Mouse (Mus musculus) olfactory bulb, adult 2 months (tissue): ENCODE results near the gene Scube1.

Source experiments
- CTCF ChIP-seq: fragments of 200-500 bp; IDR thresholded peaks from 2 replicates; pipeline ENCODE4 v1.5.1; 2012; ENCODE audit warnings: low read depth, mild to moderate bottlenecking, low read length, moderate library complexity; ENCODE audit not compliant: insufficient read depth
- POLR2A ChIP-seq: fragments of 200-500 bp; IDR thresholded peaks from 2 replicates; pipeline ENCODE4 v1.6.1; 2012; ENCODE audit warnings: mild to moderate bottlenecking, low read depth, low read length, moderate library complexity; ENCODE audit not compliant: insufficient read depth

DNA sequence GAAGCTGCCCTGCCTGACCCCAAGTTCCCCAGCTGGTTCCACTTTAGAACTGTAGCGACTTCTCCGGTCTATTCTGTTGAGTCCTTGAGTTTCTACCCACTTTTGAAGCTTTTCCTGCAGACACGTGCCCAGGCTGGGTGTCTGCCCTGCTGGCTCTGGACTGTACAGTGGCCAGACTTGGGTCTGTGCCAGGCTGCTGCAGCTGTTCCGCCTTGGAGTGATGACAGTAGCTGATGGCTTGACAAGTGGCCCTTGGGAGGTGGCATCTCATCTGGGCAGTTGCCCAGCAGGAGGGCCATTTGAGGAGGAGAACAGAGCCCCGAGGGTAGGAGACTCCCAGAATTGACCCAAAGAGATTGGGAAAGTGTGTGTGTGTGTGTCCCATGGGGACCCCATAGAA is 47.6 kb upstream of the Scube1 start:
- no peak for TF ChIP-seq POLR2A
- TF ChIP-seq CTCF = no peak
